Mouse (Mus musculus): ENCODE measurements around the gene Scd2. TPM values are rescaled to one million over a fixed set of nuclear protein-coding genes. Genes with fewer than 3 reads are reported as not detected.
"Not testable (repeated sequence)": the region's sequence is repeated elsewhere in the genome, so short reads cannot be mapped to it uniquely, and the experiment has no call there.

The Scd2 gene
- polyA plus RNA-seq, 1 experiment from 2014 or later = 51.1 TPM

GRCm38 (mm10) chr19:44307915-44308470, 14.5 kb downstream of the Scd2 start:
- H3K27ac ChIP-seq = no peak overlapping the region
- peaks cover 23% of the 10 kb centered on the region for H3K36me3 ChIP-seq (ENCODE audit: inconsistent target)
- H3K4me3 ChIP-seq (ENCODE audit: inconsistent target) = no peak overlapping the region
- WGBS (ENCODE audit: missing documents) = 88% methylated on average over 6 of the region's 6 CpGs
- peaks cover 35% of the 10 kb centered on the region for H3K79me2 ChIP-seq (ENCODE audit: inconsistent target)

- H3K27ac ChIP-seq = no peak overlapping the region
- H3K36me3 ChIP-seq (ENCODE audit: inconsistent target) = peaks cover 17% of the 10 kb centered on the region
- WGBS (ENCODE audit: missing documents) = 94% methylated on average over 7 of the region's 8 CpGs
- H3K79me2 ChIP-seq (ENCODE audit: inconsistent target) = peaks cover 28% of the 10 kb centered on the region
- no peak overlapping the region for H3K4me3 ChIP-seq (ENCODE audit: inconsistent target)
Observed at GRCm38 (mm10) chr19:44308611-44309246, 15.3 kb downstream of the Scd2 start.

GRCm38 (mm10) chr19:44309351-44310154, 16.1 kb downstream of the Scd2 start:
- Histone ChIP-seq H3K4me3 (ENCODE audit: inconsistent target) (no peak overlapping the region), H3K27ac (no peak overlapping the region), H3K36me3 (ENCODE audit: inconsistent target) (peaks cover 9% of the 10 kb centered on the region), H3K79me2 (ENCODE audit: inconsistent target) (peaks cover 20% of the 10 kb centered on the region)
- 94% methylated on average over 10 of the region's 12 CpGs for WGBS (ENCODE audit: missing documents)

GRCm38 (mm10) chr19:44310155-44310575, 16.7 kb downstream of the Scd2 start:
- WGBS (ENCODE audit: missing documents) = 100% methylated on average over 1 of the region's 1 CpGs
- peaks cover 13% of the 10 kb centered on the region for H3K79me2 ChIP-seq (ENCODE audit: inconsistent target)
- not testable (repeated sequence) for H3K27ac ChIP-seq; H3K4me3 ChIP-seq (ENCODE audit: inconsistent target); H3K36me3 ChIP-seq (ENCODE audit: inconsistent target)

GRCm38 (mm10) chr19:44310814-44311213, 17.3 kb downstream of the Scd2 start:
- Histone ChIP-seq H3K79me2 (ENCODE audit: inconsistent target) (peaks cover 7% of the 10 kb centered on the region; the same call in 1 of the 2 replicates), H3K4me3 (ENCODE audit: inconsistent target) (no peak overlapping the region), H3K36me3 (ENCODE audit: inconsistent target) (no peaks in the 10 kb centered on the region; the same call in 1 of the 2 replicates), H3K27ac (no peak overlapping the region)
- WGBS (ENCODE audit: missing documents) = 93% methylated on average over 5 of the region's 5 CpGs

- 97% methylated on average over 7 of the region's 8 CpGs for WGBS (ENCODE audit: missing documents)
- Histone ChIP-seq H3K27ac (no peak overlapping the region), H3K4me3 (ENCODE audit: inconsistent target) (no peak overlapping the region), H3K79me2 (ENCODE audit: inconsistent target) (0 out of 2 replicates have a peak, but pooled peaks cover under 1% of the 10 kb centered on the region), H3K36me3 (ENCODE audit: inconsistent target) (no peaks in the 10 kb centered on the region; the same call in 1 of the 2 replicates)
Observed at GRCm38 (mm10) chr19:44311306-44312006, 18.0 kb downstream of the Scd2 start.

GRCm38 (mm10) chr19:44312007-44312360, 18.5 kb downstream of the Scd2 start:
- 83% methylated on average over 4 of the region's 4 CpGs for WGBS (ENCODE audit: missing documents)
- Histone ChIP-seq H3K27ac (no peak overlapping the region), H3K4me3 (ENCODE audit: inconsistent target) (no peak overlapping the region), H3K79me2 (ENCODE audit: inconsistent target) (no peaks in the 10 kb centered on the region), H3K36me3 (ENCODE audit: inconsistent target) (no peaks in the 10 kb centered on the region; the same call in 1 of the 2 replicates)

GRCm38 (mm10) chr19:44313066-44313465, 19.6 kb downstream of the Scd2 start:
- WGBS (ENCODE audit: missing documents) = 93% methylated on average over 3 of the region's 3 CpGs
- no peaks in the 10 kb centered on the region for H3K79me2 ChIP-seq (ENCODE audit: inconsistent target)

GRCm38 (mm10) chr19:44314327-44314759, 20.9 kb downstream of the Scd2 start:
- H3K27ac ChIP-seq = peak overlapping the region; percentile 36
- WGBS (ENCODE audit: missing documents) = 7% methylated on average over 18 of the region's 18 CpGs
- H3K4me3 ChIP-seq (ENCODE audit: inconsistent target) = peak overlapping the region; percentile 33

More at GRCm38 (mm10) chr19:44313066-44313465, 19.6 kb downstream of the Scd2 start:
- Histone ChIP-seq H3K36me3 (ENCODE audit: inconsistent target) (no peaks in the 10 kb centered on the region), H3K27ac (no peak overlapping the region), H3K4me3 (ENCODE audit: inconsistent target) (no peak overlapping the region)

GRCm38 (mm10) chr19:44314871-44315414, 21.5 kb downstream of the Scd2 start:
- H3K27ac ChIP-seq = peak overlapping the region; percentile 36
- H3K79me2 ChIP-seq (ENCODE audit: inconsistent target) = no peaks in the 10 kb centered on the region
- H3K36me3 ChIP-seq (ENCODE audit: inconsistent target) = no peaks in the 10 kb centered on the region
- H3K4me3 ChIP-seq (ENCODE audit: inconsistent target) = peak overlapping the region; percentile 33
- 6% methylated on average over 11 of the region's 11 CpGs for WGBS (ENCODE audit: missing documents)

More at GRCm38 (mm10) chr19:44314327-44314759, 20.9 kb downstream of the Scd2 start:
- Histone ChIP-seq H3K79me2 (ENCODE audit: inconsistent target) (no peaks in the 10 kb centered on the region), H3K36me3 (ENCODE audit: inconsistent target) (no peaks in the 10 kb centered on the region)

- H3K36me3 ChIP-seq (ENCODE audit: inconsistent target) = no peaks in the 10 kb centered on the region
- 96% methylated on average over 4 of the region's 5 CpGs for WGBS (ENCODE audit: missing documents)
- H3K79me2 ChIP-seq (ENCODE audit: inconsistent target) = no peaks in the 10 kb centered on the region
- no peak overlapping the region for H3K27ac ChIP-seq
- H3K4me3 ChIP-seq (ENCODE audit: inconsistent target) = no peak overlapping the region
Observed at GRCm38 (mm10) chr19:44316752-44317315, 23.4 kb downstream of the Scd2 start.

- H3K27ac ChIP-seq = no peak overlapping the region
- H3K36me3 ChIP-seq (ENCODE audit: inconsistent target) = no peaks in the 10 kb centered on the region
- 82% methylated on average over 4 of the region's 5 CpGs for WGBS (ENCODE audit: missing documents)
- H3K79me2 ChIP-seq (ENCODE audit: inconsistent target) = no peaks in the 10 kb centered on the region
- no peak overlapping the region for H3K4me3 ChIP-seq (ENCODE audit: inconsistent target)
Observed at GRCm38 (mm10) chr19:44317391-44317790, 23.9 kb downstream of the Scd2 start.

- H3K27ac ChIP-seq = no peak overlapping the region
- H3K4me3 ChIP-seq (ENCODE audit: inconsistent target) = no peak overlapping the region
- no peaks in the 10 kb centered on the region for H3K79me2 ChIP-seq (ENCODE audit: inconsistent target)
- no peaks in the 10 kb centered on the region for H3K36me3 ChIP-seq (ENCODE audit: inconsistent target)
Observed at GRCm38 (mm10) chr19:44318545-44318944, 25.1 kb downstream of the Scd2 start.

- WGBS (ENCODE audit: missing documents) = 97% methylated on average over 3 of the region's 3 CpGs
- H3K36me3 ChIP-seq (ENCODE audit: inconsistent target) = no peaks in the 10 kb centered on the region
- no peaks in the 10 kb centered on the region for H3K79me2 ChIP-seq (ENCODE audit: inconsistent target)
- H3K4me3 ChIP-seq (ENCODE audit: inconsistent target) = no peak overlapping the region
- H3K27ac ChIP-seq = no peak overlapping the region
Observed at GRCm38 (mm10) chr19:44320316-44320715, 26.8 kb downstream of the Scd2 start.

Data from macrophage (primary cell).